Mouse (Mus musculus): ENCODE results near the gene Nfe2.

Nfe2 gene

DNA sequence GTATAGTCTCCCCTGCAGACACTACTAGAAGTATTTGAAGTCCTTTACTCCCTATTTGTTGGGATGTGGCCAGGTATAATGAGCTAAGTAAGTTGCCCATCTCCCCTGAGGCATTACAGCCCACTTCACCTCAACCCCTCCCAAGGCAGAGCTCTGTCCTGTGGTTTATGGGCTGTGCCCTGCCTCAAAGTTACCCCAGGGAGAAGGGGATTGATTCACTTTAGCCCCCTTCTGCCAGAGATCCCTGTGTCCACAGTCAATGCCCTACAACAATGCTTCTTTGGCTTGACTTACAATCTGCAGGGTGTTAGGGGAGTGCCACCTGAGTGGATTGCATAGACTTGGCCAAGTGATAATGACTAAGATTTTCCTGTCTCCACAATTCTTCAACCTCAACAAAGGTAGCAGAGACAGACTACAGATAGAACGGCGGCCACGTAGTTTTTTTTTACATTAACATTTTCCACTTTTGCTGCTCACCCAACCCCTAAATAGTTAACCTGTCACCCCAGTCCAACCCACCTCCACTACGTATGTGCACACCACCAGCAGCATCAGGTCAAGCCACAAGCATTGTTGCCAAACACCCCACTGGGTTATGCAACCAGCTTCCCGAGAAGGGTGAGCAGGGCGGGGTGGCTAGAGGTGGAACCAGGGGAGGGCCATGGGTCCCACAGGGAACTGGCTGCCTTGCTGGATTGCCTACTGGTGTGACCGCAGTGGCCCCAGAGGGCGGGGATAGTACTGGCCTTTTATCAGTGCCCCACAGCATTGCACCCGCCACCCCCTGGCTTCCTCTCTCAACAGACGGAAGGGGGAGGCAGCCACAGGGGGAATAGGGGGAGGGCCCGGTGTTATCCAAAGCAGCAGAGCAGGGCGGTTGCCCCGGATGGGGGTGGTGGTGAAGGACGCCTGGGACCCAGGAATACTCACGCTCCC is at the start of gene Nfe2:
TSS of gene Nfe2 (minus strand) at position 614 of the 939 bp plus-strand sequence.
- DNase-seq = peak; percentile 78

DNA sequence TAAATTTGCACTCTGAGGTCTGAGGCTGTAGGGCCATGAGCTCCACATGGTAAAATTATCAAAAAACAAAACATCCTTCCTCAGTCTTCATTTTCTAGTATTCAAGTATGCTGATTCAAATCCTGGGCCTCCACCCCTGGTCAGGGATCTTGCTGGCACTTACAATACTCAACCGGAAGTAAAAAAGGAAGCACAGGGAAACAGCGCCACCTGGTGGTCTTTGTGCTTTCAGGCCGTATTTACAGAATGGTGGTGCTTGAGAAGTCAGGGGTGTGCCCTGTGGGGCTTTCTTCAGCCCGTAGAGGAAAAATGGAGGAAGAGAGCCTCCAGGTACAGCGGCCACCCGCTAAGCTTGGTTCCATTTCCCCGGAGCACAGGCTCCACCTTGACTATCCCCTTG is 48.9 kb upstream of the Nfe2 start:
- DNase-seq = peak; percentile 94

- DNase-seq = no peak
Observed at GRCm38 (mm10) chr15:103305792-103306645, 47.8 kb upstream of the Nfe2 start.

DNA sequence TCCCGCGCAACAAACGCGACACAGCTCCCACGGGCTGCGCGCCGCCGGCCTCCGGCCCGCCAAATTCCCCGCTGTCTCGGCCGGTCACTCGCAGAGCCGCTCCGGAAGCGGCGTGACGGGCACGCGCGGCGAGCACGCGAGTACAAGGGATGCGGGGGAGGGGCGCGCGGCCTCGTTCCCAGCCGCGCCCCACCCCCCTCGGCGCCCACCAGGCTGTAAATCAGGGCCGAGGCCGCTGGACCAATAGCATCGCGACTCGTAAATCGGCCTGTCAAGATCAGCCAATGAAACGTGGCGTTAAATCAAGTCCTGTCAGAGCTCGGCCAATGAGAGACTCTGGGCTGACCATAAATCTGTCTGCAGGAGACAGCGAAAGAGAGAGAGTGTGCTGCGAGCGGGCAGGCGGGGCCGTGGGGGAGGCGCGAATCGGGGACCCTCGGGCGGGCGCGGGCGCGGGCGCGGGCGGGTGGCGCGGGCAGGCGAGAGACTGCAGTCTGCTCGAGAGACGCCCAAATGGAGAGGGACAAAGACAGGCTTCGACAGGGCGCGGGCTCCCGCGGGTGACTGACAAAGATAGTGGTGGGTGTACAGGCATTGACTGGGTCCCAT is 47.0 kb upstream of the Nfe2 start:
- DNase-seq = peak; percentile 88

- DNase-seq = peak; percentile 28
Observed at GRCm38 (mm10) chr15:103304616-103304969, 46.4 kb upstream of the Nfe2 start.

DNA sequence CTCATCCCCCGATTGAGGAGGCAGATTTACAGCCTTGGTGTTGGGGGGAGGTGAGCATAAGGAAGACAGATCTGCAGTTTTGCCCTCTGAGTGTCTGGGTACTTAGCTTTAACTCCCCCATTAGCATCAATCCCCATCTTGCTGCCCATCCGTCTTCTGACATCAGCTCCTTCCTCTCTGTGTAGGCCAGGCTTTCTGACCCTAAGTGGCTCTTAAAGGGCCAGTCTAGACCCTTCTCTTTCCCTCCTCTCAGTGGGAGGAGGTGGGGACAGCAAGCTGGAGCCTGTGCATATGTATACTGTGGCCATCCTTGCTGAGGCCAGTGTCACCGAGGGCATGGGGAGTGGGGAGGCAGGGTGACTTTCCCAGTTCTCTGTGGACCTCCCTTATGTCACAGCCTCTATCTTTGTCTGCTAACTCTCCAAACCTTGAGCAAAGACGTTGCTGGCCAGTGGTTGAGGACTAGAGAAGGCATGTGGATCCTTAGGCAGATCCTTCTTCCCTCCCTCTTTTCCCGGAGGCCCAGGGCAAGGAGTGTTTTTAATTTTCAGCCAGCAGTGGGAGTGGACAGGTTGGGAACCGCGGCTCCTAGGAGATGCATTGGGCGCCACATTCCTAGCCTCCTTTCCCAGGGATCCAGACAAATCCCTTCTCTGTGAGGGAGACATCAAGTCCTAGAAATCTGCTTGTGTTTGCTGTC is 45.9 kb upstream of the Nfe2 start:
- no peak for DNase-seq

- no peak for DNase-seq
Observed at GRCm38 (mm10) chr15:103302341-103303021, 44.3 kb upstream of the Nfe2 start.

DNA sequence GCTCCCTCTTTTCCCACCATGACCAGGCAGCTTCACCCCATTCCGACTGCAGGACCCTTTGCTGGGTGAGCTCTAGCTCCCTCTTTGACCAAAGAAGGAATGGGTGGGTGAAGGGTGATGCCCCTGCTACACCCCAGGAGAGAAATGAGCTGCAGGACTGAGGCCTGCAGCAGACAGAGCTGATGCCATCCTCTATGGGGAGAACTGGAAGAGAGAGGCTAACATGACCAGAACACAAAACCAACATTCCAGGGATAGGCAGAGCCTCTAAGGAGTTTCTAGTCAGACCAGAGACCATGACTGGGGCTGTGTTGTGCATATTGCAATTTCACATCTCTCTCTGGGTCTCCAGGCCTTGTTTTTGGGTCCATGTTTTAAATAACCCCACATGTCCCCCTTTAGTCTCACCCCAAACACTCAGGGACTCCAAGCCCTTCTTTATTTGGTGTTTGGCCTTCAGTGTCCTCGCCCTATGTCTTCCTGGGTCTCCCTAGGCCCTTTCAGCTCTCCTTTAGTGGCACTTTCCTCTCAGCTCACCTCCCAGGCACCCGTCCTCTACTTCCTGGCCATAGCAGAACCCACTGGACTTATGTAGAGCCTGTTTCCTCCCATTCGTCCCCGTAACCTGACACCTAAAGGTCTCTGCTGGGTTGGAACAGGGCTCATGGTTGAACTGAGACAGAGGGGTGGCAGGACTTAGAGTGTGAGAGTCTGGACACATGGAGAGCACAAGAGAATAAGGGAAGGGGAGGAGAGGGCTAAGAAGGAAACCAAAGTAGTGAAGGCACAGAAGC is 43.5 kb upstream of the Nfe2 start:
- no peak for DNase-seq

- DNase-seq = no peak
Observed at GRCm38 (mm10) chr15:103301046-103301445, 42.8 kb upstream of the Nfe2 start.

DNA sequence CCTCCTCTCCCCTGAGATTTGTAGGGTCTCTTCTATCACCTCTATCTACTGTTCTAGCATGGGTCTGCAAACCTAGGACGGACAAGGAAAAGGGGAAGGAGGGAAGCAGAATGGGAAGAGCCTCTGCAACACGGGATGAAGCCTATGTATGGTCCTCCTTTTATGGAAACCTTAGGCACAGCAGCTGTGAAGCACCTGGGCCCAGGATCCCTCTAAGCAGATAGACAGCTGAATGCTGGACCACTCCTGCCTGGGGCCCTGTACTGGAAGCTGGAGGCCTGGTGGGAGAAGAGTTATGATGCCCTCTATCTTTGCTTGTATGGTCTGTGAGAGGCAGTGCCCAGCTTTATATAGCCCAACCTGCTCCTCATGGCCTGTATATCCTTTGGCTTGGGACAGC is 42.4 kb upstream of the Nfe2 start:
- no peak for DNase-seq

- DNase-seq = no peak
Observed at GRCm38 (mm10) chr15:103300067-103300471, 41.9 kb upstream of the Nfe2 start.

- no peak for DNase-seq
Observed at GRCm38 (mm10) chr15:103299644-103300043, 41.4 kb upstream of the Nfe2 start.

DNA sequence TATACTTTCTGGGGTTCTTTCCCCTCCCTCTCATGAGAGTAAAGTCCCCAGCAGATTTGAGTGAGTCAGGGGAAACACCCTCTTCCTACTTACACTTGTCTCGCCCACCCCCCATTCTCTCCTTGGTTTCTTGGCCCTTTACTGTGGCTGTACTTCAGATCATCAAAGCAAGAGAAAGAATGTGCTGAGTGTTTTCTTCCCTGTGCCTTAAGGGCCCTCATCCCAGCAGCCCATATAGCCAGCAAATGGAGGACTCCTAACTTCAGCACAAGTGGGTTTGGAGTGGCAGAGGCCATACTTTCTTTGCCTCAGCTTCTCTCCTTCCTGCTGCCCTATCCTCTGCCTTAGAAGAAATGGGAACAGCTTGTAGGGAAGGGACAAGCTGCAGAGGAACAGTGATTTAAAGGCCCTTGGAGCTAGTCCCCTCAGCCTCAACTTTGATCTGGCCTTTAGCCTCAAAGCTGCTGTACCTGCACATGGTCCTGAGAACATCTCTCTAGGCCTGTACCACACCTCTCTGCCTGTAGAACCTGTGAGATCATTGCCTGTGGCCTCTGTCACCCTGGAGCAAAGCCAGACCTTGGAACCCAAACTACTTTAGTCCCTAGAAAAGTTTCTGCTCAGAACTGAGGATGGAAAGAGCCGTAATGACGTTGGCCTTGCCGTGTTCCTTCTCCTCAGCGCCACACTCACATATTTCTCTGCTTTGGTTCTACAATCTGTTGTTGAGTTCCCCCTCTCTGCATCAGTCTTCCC is 40.8 kb upstream of the Nfe2 start:
- DNase-seq = no peak

GRCm38 (mm10) chr15:103298026-103298425 is 39.8 kb upstream of the Nfe2 start:
- no peak for DNase-seq

GRCm38 (mm10) chr15:103297313-103297712 is 39.1 kb upstream of the Nfe2 start:
- no peak for DNase-seq

DNA sequence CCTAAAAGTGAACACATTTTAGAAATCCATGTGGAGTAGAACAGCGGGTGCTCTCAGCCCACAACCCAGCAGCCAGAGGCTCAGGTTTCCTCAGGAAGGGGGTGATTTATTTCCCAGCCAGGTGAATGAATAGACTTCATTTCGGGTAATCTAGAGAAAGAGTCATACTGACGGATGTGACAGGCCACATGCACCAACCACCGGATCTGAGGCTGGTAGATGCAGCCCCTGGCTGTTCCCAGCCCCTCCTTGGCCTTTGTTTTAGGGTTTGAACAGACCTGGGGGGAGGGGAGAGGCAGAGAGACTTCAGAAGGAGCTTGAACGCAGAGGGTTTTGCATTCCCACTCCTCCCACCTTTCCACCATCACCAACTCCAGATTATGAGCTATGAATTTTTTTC is 37.6 kb upstream of the Nfe2 start:
- DNase-seq = peak; percentile 32

DNA sequence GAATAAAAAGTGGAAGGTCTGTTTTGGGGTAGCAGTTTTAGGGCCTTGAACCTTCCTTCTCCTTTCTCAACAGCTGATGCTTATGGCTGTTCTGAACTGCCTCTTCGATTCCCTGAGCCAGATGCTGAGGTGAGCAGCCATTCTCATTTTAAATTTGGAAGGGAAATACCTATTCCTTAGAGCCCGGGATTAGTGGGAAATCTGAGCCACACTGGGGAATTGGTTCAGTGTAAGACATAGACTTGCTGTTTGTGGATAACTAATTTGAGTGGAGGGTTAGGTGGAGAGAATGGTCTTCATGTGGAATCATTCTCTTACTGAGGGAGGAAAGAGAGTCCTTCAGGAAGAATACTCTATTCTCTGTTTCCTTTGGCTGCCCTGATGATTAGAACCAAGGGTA is 36.4 kb upstream of the Nfe2 start:
- no peak for DNase-seq

DNA sequence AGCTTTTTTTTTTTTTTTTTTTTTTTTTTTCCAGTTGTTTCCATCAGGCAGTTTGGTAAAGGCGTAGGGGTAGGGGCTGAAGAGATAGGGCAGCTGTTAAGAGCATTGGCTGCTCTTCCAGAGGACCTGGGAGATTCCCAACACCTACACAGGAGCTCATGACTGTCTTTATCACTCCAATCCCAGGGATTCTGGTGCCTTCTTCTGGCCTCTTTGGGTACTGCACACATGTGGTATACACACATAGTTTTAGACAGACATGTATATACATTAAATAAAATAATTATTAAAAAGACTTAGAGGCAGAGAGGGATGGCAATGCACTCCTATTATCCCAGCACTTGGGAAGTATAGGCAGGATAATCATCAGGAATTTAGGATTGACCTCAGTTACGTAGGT is 35.2 kb upstream of the Nfe2 start:
- no peak for DNase-seq

GRCm38 (mm10) chr15:103292673-103293345 is 34.6 kb upstream of the Nfe2 start:
- no peak for DNase-seq

DNA sequence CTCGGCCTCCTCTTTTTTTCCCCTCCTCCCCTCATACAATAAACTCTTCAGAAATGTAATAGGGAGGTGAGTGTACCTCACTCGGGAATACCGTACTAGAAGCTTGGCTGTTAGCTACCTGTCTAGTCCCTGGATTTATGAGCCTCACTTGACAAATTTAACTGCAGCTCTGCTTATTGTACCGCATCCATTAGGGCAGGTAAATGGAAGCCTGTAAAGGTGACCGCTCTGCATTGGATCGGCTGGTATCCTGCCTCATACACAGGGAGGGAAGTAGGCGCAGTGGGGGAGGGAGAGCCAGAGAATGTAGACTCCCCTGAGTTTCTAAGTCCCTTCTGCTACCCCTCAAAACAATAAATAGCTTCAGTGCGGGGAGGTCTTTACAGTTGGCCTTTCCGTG is 32.6 kb upstream of the Nfe2 start:
- DNase-seq = no peak

All from thymus, postnatal 4 days (tissue).